In the genomic region with DNA sequence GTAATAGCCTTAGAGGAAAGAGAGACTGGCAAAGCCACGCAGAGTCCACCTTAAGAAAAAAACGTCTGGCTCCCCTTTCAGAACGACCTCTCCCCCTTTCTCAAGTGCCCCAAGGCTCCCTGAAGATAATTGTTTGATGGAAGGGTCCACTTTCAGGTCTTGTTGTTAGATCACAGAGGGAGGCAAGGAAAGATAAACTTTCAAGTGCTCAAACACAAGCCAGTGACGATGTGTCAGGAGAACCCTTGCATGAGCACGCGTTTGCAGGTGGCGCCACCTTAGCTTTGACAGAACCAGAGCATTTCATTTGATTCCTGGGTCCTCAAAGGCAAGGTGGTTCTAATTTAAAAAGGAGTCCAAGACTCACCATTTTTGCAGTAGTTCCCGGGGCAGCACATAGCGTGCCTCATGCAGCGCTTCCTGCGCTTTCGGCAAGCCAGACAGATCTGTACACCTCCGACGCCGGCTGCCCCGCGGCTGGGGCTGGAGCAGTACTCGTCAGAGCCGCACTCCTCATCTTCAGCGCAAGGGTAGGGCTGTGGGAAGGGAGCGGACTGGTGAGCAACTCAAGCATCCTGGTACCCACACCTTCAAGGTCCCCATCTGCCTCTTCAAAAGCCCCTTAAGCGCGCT, we compare ENCODE assay signal across 9 mouse cellular contexts. TPM values are rescaled to one million over a fixed set of nuclear protein-coding genes. Genes with fewer than 3 reads are reported as not detected.
A peak's percentile ranks its signal among the peaks of the same experiment; 100 is the strongest.
DNase-seq lines count a peak whose midpoint lies in the region; ATAC-seq and TF ChIP-seq lines count a peak whose summit lies in the region.
"Had no signal": no experiment of that assay in that cellular context is flagged by ENCODE, and none has a peak within 500 bp of the region (broad histone marks: within the 10 kb centered on the region; RNA-seq: fewer than 3 reads in every experiment).

No protein-coding gene starts in this region.

- no peaks in the 10 kb centered on the region for H3K9me3 ChIP-seq in heart, embryonic 14.5 days (ENCODE audit: control insufficient read depth, low read length)
- no peaks in the 10 kb centered on the region for H3K9me3 ChIP-seq in embryonic facial prominence, embryonic 10.5 days
- no peaks in the 10 kb centered on the region for H3K9me3 ChIP-seq in midbrain, postnatal 0 days (ENCODE audit: low read length)

- DNase-seq in heart, adult 18-20 months = no peak
- peak; percentile 67 for DNase-seq in embryonic facial prominence, embryonic 10.5 days (ENCODE audit: low spot score)
- peak; percentile 4 for DNase-seq in kidney, postnatal 14 days
- peak; percentile 11 for DNase-seq in midbrain, postnatal 0 days (ENCODE audit: low spot score)
- no peak for DNase-seq in frontal cortex, postnatal 36 days (ENCODE audit: low spot score in 2 of 2)
- DNase-seq in cerebellum, postnatal 4 days (ENCODE audit: low spot score in 2 of 2) = no peak
- no peak for DNase-seq in lung, adult 18-20 months

- peak overlapping the region; percentile 79 for H3K4me2 ChIP-seq in heart, embryonic 14.5 days (ENCODE audit: low read length)
- peak overlapping the region; percentile 74 for H3K4me2 ChIP-seq in midbrain, postnatal 0 days (ENCODE audit: low read depth, low read length, poor library complexity, severe bottlenecking)

- no peak overlapping the region for H3K27ac ChIP-seq in heart, embryonic 14.5 days (replicated peaks in 1 of 2; ENCODE audit: control insufficient read depth in 1 of 2, insufficient read depth in 1 of 2, low read depth in 2 of 2, low read length in 2 of 2)
- peak overlapping the region; percentile 62; the same call in 1 of the 2 replicates for H3K27ac ChIP-seq in embryonic facial prominence, embryonic 10.5 days (replicated peaks)
- no peak overlapping the region for H3K27ac ChIP-seq in midbrain, postnatal 0 days (ENCODE audit: low read depth, low read length)

- peak; percentile 44; the same call in 1 of the 2 replicates for TF ChIP-seq CTCF in midbrain, postnatal 0 days (IDR thresholded peaks at IDR 0.05)

- H3K9ac ChIP-seq in heart, embryonic 14.5 days (ENCODE audit: low read length) = no peak overlapping the region
- no peak overlapping the region for H3K9ac ChIP-seq in midbrain, postnatal 0 days (replicated peaks; ENCODE audit: low read length, poor library complexity, severe bottlenecking)

- H3K27me3 ChIP-seq in heart, embryonic 14.5 days (ENCODE audit: control insufficient read depth, insufficient read depth, low read length) = peaks cover 54% of the 10 kb centered on the region
- peaks cover 93% of the 10 kb centered on the region for H3K27me3 ChIP-seq in embryonic facial prominence, embryonic 10.5 days (replicated peaks; ENCODE audit: low read depth, poor library complexity, severe bottlenecking)
- peaks cover 21% of the 10 kb centered on the region for H3K27me3 ChIP-seq in midbrain, postnatal 0 days (ENCODE audit: insufficient read depth, low read length)
- H3K27me3 ChIP-seq: CH12.LX had no signal

- peak overlapping the region; percentile 39 to 44; a peak in 3 of 4 replicates for H3K4me3 ChIP-seq in heart, embryonic 14.5 days (ENCODE audit: control insufficient read depth in 1 of 2, insufficient read depth in 1 of 2, low read depth in 1 of 2, low read length in 2 of 2)
- peak overlapping the region; percentile 55 for H3K4me3 ChIP-seq in embryonic facial prominence, embryonic 10.5 days
- peak overlapping the region; percentile 37 for H3K4me3 ChIP-seq in midbrain, postnatal 0 days (ENCODE audit: low read depth, low read length)

- no peak for ATAC-seq in heart, embryonic 14.5 days (ENCODE audit: insufficient number of reproducible peaks, insufficient read depth, low FRiP score, low read depth)
- no peak; the same call in 1 of the 2 replicates for ATAC-seq in midbrain, postnatal 0 days (ENCODE audit: low FRiP score)

- WGBS in heart, embryonic 14.5 days = 3% methylated on average over 23 of the region's 23 CpGs
- under 1% methylated on average over 23 of the region's 23 CpGs for WGBS in embryonic facial prominence, embryonic 10.5 days
- WGBS in midbrain, postnatal 0 days = under 1% methylated on average over 23 of the region's 23 CpGs

- H3K36me3 ChIP-seq in heart, embryonic 14.5 days (ENCODE audit: control insufficient read depth, insufficient read depth, low read length) = no peaks in the 10 kb centered on the region
- H3K36me3 ChIP-seq in embryonic facial prominence, embryonic 10.5 days (replicated peaks) = no peaks in the 10 kb centered on the region
- no peaks in the 10 kb centered on the region for H3K36me3 ChIP-seq in midbrain, postnatal 0 days (ENCODE audit: insufficient read depth, low read length)

- H3K4me1 ChIP-seq in heart, embryonic 14.5 days (ENCODE audit: control insufficient read depth in 2 of 2, insufficient read depth in 2 of 2, low read length in 2 of 2) = peaks cover 3 to 19% of the 10 kb centered on the region in 2 experiments; a peak in 3 of 4 replicates
- peaks cover 29% of the 10 kb centered on the region for H3K4me1 ChIP-seq in embryonic facial prominence, embryonic 10.5 days
- H3K4me1 ChIP-seq in midbrain, postnatal 0 days (ENCODE audit: insufficient read depth, low read length) = no peaks in the 10 kb centered on the region

RNA-seq across cellular contexts. Expression of gene Dkk1, which starts 0.9 kb away (rescaled TPM):
- 0.08 and 0.28 TPM in 2 replicates for polyA plus RNA-seq in heart, embryonic 14.5 days (2014; fragmentation: Nextera tagmentation; extraction: Ambion mirVana)
- total RNA-seq in heart, adult 18-20 months (2021) = not detected
- 11.6 and 16.5 TPM in 2 replicates for polyA plus RNA-seq in embryonic facial prominence, embryonic 10.5 days (2016; fragmentation: Nextera tagmentation; extraction: Ambion mirVana)
- total RNA-seq in midbrain, postnatal 0 days (2014; rRNA removed) = 0.33 and 1.3 TPM in 2 replicates
- 0.49 and 0.59 TPM in 2 replicates for polyA plus RNA-seq in midbrain, postnatal 0 days (2015; fragmentation: Nextera tagmentation; extraction: Ambion mirVana)
- total RNA-seq: CH12.LX had no signal

Comparison
In these comparisons a context has a peak if more than half of its experiments do, and no peak if none do; other contexts are left out.
1. DNase-seq: peak in embryonic facial prominence, embryonic 10.5 days (single experiment), kidney, postnatal 14 days (single experiment) and midbrain, postnatal 0 days (single experiment); none in heart, adult 18-20 months (0 of 2), frontal cortex, postnatal 36 days (0 of 2), cerebellum, postnatal 4 days (0 of 2) and lung, adult 18-20 months (0 of 2).
2. Peak in every context shown above with its lines, with median percentiles within 50 percentile points of each other: H3K4me3 ChIP-seq.